Mouse (Mus musculus): ENCODE results near the gene Acyp1. TPM values are rescaled to one million over a fixed set of nuclear protein-coding genes. Genes with fewer than 3 reads are reported as not detected.
"Not testable (repeated sequence)": the region's sequence is repeated elsewhere in the genome, so short reads cannot be mapped to it uniquely, and the experiment has no call there.

The Acyp1 gene
- polyA plus RNA-seq, 1 experiment, result not detected

GRCm38 (mm10) chr12:85288486-85289156 is 383 bp upstream of the Acyp1 start, which contains the start of gene Zc2hc1c:
Zc2hc1c (plus strand) TSS chr12:85288591.
- WGBS, result 3% methylated on average over 30 of the region's 31 CpGs
- Histone ChIP-seq H3K4me1 (ENCODE audit: control insufficient read depth, insufficient read depth, low read length) (peaks cover 4% of the 10 kb centered on the region), H3K4me3 (ENCODE audit: insufficient read depth, low read depth, low read length) (peak within 1 kb of the TSS; percentile 53), H3K27ac (ENCODE audit: insufficient read depth, low read depth, low read length) (no peak within 1 kb of the TSS)
- no peak for TF ChIP-seq POLR2A (IDR thresholded peaks at IDR 0.05; ENCODE audit: insufficient read depth, low read depth, low read length)
- no peak for TF ChIP-seq CTCF (IDR thresholded peaks at IDR 0.05; ENCODE audit: insufficient read depth, low read depth, low read length)

GRCm38 (mm10) chr12:85286941-85287340 is 1.3 kb downstream of the Acyp1 start:
- H3K4me3 ChIP-seq (ENCODE audit: insufficient read depth, low read depth, low read length), result no peak overlapping the region
- TF ChIP-seq CTCF (IDR thresholded peaks at IDR 0.05; ENCODE audit: insufficient read depth, low read depth, low read length) (no peak), POLR2A (IDR thresholded peaks at IDR 0.05; ENCODE audit: insufficient read depth, low read depth, low read length) (no peak)
- no peak overlapping the region for H3K27ac ChIP-seq (ENCODE audit: insufficient read depth, low read depth, low read length)
- 31% methylated on average over 5 of the region's 5 CpGs for WGBS
- peaks cover 4% of the 10 kb centered on the region for H3K4me1 ChIP-seq (ENCODE audit: control insufficient read depth, insufficient read depth, low read length)

GRCm38 (mm10) chr12:85284996-85285395 is 3.2 kb downstream of the Acyp1 start:
- TF ChIP-seq POLR2A (IDR thresholded peaks at IDR 0.05; ENCODE audit: insufficient read depth, low read depth, low read length) (no peak), CTCF (IDR thresholded peaks at IDR 0.05; ENCODE audit: insufficient read depth, low read depth, low read length) (no peak)
- WGBS, result 93% methylated on average over 4 of the region's 4 CpGs
- no peak overlapping the region for H3K4me3 ChIP-seq (ENCODE audit: insufficient read depth, low read depth, low read length)
- H3K27ac ChIP-seq (ENCODE audit: insufficient read depth, low read depth, low read length), result no peak overlapping the region
- H3K4me1 ChIP-seq (ENCODE audit: control insufficient read depth, insufficient read depth, low read length), result peaks cover 4% of the 10 kb centered on the region

GRCm38 (mm10) chr12:85284331-85284730 is 3.9 kb downstream of the Acyp1 start:
- TF ChIP-seq POLR2A (IDR thresholded peaks at IDR 0.05; ENCODE audit: insufficient read depth, low read depth, low read length), result no peak
- TF ChIP-seq CTCF (IDR thresholded peaks at IDR 0.05; ENCODE audit: insufficient read depth, low read depth, low read length), result no peak
- whole genome bisulfite sequencing, result 73% methylated on average over 8 of the region's 8 CpGs
- Histone ChIP-seq H3K4me3 (ENCODE audit: insufficient read depth, low read depth, low read length) (no peak overlapping the region), H3K4me1 (ENCODE audit: control insufficient read depth, insufficient read depth, low read length) (peaks cover 4% of the 10 kb centered on the region), H3K27ac (ENCODE audit: insufficient read depth, low read depth, low read length) (no peak overlapping the region)

- WGBS, result 84% methylated on average over 2 of the region's 4 CpGs
- not testable (repeated sequence) for H3K4me3 ChIP-seq (ENCODE audit: insufficient read depth, low read depth, low read length); H3K4me1 ChIP-seq (ENCODE audit: control insufficient read depth, insufficient read depth, low read length); H3K27ac ChIP-seq (ENCODE audit: insufficient read depth, low read depth, low read length)
These were observed 6.5 kb downstream of the Acyp1 start for GRCm38 (mm10) chr12:85281756-85282155.

GRCm38 (mm10) chr12:85280845-85281651 is 7.2 kb downstream of the Acyp1 start:
- H3K27ac ChIP-seq (ENCODE audit: insufficient read depth, low read depth, low read length), result no peak overlapping the region
- H3K4me3 ChIP-seq (ENCODE audit: insufficient read depth, low read depth, low read length), result no peak overlapping the region
- TF ChIP-seq CTCF (IDR thresholded peaks at IDR 0.05; ENCODE audit: insufficient read depth, low read depth, low read length) (no peak), POLR2A (IDR thresholded peaks at IDR 0.05; ENCODE audit: insufficient read depth, low read depth, low read length) (no peak)
- 43% methylated on average over 12 of the region's 12 CpGs for WGBS
- H3K4me1 ChIP-seq (ENCODE audit: control insufficient read depth, insufficient read depth, low read length), result no peaks in the 10 kb centered on the region

GRCm38 (mm10) chr12:85280105-85280844 is 8.0 kb downstream of the Acyp1 start:
- Histone ChIP-seq H3K27ac (ENCODE audit: insufficient read depth, low read depth, low read length) (peak overlapping the region; percentile 28), H3K4me3 (ENCODE audit: insufficient read depth, low read depth, low read length) (peak overlapping the region; percentile 61), H3K4me1 (ENCODE audit: control insufficient read depth, insufficient read depth, low read length) (no peaks in the 10 kb centered on the region)
- under 1% methylated on average over 31 of the region's 31 CpGs for WGBS
- no peak for TF ChIP-seq CTCF (IDR thresholded peaks at IDR 0.05; ENCODE audit: insufficient read depth, low read depth, low read length)
- no peak for TF ChIP-seq POLR2A (IDR thresholded peaks at IDR 0.05; ENCODE audit: insufficient read depth, low read depth, low read length)

GRCm38 (mm10) chr12:85279396-85280080 is 8.7 kb downstream of the Acyp1 start:
- 4% methylated on average over 10 of the region's 10 CpGs for WGBS

More at GRCm38 (mm10) chr12:85279396-85280080, 8.7 kb downstream of the Acyp1 start:
- TF ChIP-seq CTCF (IDR thresholded peaks at IDR 0.05; ENCODE audit: insufficient read depth, low read depth, low read length), result no peak
- TF ChIP-seq POLR2A (IDR thresholded peaks at IDR 0.05; ENCODE audit: insufficient read depth, low read depth, low read length), result no peak
- Histone ChIP-seq H3K27ac (ENCODE audit: insufficient read depth, low read depth, low read length) (peak overlapping the region; percentile 28), H3K4me1 (ENCODE audit: control insufficient read depth, insufficient read depth, low read length) (no peaks in the 10 kb centered on the region), H3K4me3 (ENCODE audit: insufficient read depth, low read depth, low read length) (peak overlapping the region; percentile 61)
